Mouse (Mus musculus): ENCODE measurements around the gene Ahdc1.
A peak's percentile ranks its signal among the peaks of the same experiment; 100 is the strongest.

Ahdc1 gene

DNA sequence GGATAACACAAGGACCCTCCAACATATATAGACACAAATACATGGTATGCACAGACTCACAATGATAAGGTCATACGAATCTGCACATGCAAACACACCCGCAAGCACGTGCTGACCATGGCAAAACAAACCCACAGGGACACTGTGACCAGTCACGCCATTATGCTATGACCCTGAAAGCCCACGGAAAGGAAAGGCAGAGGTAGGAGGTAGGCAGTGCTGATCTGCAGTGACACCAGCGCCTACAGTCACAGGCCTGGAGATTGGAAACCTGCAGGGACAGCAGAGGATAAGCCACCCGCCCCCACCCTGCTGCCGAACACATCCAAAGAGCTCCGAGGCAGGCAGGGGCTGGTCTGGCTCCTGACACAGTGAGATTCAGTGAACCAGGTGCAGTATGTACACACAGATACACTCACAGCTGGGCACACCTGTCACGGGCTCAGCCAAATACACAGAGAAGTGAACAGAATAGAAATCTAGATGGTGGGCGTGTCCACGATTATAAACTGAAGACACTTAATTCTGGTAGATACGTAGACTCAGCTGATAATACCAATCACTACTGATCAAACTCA is 42.0 kb downstream of the Ahdc1 start:
- DNase-seq (ENCODE audit: low read depth, low spot score): no peak

- no peak for DNase-seq (ENCODE audit: low read depth, low spot score)
These were observed 43.5 kb downstream of the Ahdc1 start for GRCm38 (mm10) chr4:133054530-133054929.

GRCm38 (mm10) chr4:133055163-133055951 is 44.3 kb downstream of the Ahdc1 start:
- DNase-seq (ENCODE audit: low read depth, low spot score): no peak

DNA sequence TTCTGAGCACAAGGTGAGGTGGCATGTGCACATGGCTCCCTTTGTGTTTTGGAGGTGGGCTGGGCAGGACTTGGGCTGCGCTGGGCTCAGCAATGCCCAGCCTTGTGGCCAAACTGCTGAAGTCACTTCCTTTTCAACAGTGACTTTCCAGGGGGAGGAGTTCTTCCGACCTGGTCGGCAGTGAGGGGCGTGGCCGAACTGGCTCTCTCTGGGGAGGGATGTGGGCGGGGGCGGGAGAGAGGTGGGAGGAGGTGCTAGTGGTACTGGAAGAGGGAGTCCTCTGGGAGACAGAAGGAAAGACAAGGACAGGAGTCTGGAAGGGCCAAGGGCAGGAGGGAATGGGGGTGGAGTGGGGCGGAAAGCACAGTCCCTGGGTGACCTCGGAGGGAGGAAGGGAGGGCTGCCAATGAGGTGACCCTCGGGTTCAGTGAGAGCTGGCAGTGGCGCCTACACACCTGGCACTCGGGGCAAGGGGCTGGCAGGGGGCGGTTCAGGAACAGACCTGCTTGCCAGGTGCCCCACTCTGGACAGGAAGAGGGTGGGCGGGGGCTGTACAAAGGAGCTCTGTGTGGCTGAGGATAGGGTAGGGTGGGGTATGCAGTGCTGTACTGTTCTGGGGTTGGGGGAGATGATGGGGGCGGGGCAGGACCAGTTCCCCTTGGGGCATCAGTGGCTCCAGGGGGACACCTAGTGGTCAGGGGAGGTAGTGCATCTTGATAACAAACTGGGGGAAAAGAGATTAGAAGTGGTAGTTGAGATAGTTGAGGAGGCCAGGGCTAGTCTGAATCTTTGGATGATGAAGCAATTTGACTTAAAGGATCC is 45.2 kb downstream of the Ahdc1 start:
- peak; percentile 82 for DNase-seq (ENCODE audit: low read depth, low spot score)

DNA sequence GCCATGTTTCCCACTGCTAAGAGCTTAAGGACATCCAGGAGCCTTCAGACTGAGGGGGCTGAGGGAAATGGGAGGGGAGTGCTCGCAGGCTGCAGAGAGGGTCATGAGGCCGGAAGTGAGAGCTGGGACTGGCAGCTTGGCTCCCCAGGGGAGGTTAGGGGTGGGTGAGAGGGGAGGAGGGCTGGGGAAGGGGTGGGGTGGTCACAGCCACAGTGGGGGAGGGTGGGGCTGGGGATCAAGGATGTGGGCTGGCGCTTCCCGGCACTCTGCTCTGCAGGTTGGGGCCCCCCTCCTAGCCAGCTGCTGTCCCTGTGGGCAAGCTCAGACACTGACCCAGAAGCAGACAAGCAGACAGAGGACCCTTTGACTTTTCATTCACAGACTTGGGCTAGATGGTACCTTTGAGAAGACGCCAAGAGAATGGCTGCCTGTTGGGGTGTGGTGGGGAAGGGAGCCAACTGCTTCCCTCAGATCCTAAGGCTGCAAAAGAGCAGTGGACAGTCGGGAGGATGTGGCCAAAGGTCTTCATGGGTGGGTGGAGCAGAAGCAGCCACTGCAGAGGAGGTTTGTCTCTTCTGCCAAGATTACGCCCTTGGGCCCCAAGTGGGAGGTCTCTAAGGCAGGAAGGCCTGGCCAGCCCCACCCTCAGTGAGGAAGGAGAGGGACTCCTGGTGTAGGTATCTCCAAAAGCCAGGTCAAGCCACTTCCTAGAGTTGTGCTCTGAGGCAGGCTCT is 46.5 kb downstream of the Ahdc1 start:
- peak; percentile 34 for DNase-seq (ENCODE audit: low read depth, low spot score)

- DNase-seq (ENCODE audit: low read depth, low spot score): no peak
These were observed 47.0 kb downstream of the Ahdc1 start for GRCm38 (mm10) chr4:133058123-133058453.

- DNase-seq (ENCODE audit: low read depth, low spot score): no peak
These were observed 47.7 kb downstream of the Ahdc1 start for GRCm38 (mm10) chr4:133058513-133059480.

- DNase-seq (ENCODE audit: low read depth, low spot score): no peak
These were observed 49.6 kb downstream of the Ahdc1 start for GRCm38 (mm10) chr4:133060702-133061101.

DNA sequence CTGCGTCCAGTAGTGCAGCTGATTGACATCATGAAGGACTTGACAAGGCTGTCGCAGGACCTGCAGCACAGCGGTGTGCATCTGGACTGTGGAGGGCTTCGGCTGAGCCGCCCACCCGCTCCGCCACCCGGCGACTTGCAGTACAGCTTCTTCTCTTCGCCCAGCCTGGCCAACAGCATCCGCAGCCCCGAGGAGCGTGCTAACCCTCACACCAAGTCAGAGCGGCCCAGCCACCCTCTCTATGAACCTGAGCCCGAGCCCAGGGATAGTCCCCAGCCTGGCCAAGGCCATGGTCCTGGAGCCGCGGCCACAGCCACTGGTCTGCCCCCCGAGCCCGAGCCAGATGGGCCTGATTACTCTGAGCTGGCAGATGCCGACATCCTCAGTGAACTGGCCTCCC is 50.7 kb downstream of the Ahdc1 start:
- DNase-seq (ENCODE audit: low read depth, low spot score): no peak

GRCm38 (mm10) chr4:133062286-133062685 is 51.2 kb downstream of the Ahdc1 start:
- no peak for DNase-seq (ENCODE audit: low read depth, low spot score)

DNA sequence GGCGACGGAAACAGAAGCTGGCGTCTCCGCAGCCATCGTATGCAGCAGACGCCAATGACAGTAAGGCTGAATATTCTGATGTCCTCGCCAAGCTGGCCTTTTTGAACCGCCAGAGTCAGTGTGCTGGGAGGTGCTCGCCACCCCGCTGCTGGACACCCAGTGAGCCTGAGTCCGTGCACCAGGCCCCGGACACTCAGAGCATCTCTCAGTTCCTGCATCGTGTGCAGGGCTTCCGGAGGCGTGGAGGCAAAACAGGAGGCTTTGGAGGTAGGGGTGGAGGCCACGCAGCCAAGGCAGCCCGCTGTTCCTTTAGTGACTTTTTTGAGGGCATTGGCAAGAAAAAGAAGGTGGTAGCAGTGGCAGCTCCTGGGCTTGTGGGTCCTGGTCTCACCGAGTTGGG is 52.1 kb downstream of the Ahdc1 start:
- DNase-seq (ENCODE audit: low read depth, low spot score): no peak

DNA sequence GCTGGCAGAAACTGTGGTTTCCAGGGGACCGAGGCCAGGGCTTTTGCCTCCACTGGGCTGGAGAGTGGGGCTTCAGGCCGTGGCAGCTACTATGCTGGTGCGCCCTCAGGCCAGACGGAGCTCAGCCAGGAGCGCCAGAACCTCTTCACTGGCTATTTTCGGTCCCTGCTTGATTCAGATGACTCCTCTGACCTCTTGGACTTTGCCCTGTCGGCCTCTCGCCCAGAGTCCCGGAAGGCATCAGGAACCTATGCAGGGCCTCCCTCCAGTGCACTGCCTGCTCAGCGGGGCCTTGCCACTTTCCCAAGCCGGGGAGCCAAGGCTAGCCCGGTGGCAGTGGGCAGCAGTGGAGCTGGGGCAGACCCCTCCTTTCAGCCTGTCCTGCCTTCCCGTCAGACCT is 52.7 kb downstream of the Ahdc1 start:
- DNase-seq (ENCODE audit: low read depth, low spot score): no peak

DNA sequence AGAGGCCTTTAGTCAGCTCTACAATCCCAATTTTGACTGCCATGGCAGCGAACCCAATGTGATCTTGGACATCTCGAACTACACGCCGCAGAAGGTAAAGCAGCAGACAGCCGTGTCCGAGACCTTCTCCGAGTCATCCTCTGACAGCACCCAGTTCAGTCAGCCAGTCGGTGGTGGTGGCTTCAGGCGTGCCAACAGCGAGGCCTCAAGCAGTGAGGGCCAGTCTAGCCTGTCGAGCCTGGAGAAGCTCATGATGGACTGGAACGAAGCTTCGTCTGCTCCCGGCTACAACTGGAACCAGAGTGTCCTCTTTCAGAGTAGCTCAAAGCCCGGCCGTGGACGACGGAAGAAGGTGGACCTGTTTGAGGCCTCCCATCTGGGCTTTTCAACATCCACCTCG is 53.7 kb downstream of the Ahdc1 start:
- DNase-seq (ENCODE audit: low read depth, low spot score): no peak

- DNase-seq (ENCODE audit: low read depth, low spot score): no peak
These were observed 54.9 kb downstream of the Ahdc1 start for GRCm38 (mm10) chr4:133065894-133066386.

DNA sequence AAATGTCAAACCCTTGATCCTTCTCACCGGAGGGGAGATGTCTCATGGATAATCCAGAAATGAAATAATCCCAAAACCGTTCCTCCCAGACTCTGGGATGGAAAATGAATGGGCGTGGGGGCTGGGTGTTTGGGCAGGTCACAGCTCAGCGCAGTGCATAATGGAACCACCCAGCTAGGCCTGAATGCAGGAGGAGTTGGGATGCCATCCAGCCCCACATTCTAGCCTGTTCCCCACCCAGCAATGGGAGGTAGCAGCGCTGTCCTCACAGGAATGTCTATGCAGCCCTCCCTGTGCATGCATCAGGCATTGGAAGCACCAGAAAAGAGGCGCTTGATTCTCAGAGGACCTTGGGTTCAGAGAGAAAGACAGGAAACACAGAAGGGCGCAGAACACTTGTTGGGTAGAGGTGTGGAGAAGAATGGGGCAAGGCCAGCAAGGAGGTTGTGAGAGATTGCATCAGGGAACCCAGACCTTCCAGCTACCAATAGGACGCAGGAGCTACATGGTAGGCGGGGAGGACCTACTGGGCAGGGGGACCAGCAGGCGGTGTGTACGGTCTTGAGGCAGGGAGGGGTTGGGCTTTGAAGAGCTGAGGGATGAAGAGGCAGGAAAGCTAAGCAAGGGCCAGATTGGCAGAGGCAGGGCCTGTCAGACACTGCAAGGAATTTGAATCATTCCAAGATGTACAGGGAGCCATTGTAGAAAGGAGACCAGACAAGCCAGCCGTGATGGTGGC is 57.5 kb downstream of the Ahdc1 start:
- DNase-seq (ENCODE audit: low read depth, low spot score): no peak

DNA sequence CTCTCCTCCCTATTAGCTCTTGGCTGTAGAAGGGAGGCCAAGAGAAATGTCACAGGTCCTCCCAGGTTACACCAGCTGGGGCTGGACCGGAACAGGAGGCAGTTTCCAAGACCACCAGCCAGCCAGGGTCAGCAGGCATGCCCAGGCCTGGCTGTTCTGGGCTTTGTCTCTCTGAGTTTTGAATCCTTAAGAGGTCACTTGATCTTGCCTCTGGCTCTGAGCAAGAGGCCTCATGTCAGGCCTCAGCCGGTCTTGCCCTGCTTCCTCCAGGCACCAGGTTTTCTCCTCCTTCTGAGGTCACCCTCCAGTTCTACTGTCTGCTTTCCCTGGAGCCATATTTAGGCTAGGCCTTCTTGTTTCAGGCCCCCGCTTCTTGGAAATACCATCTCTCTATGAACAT is 59.3 kb downstream of the Ahdc1 start:
- DNase-seq (ENCODE audit: low read depth, low spot score): no peak

DNA sequence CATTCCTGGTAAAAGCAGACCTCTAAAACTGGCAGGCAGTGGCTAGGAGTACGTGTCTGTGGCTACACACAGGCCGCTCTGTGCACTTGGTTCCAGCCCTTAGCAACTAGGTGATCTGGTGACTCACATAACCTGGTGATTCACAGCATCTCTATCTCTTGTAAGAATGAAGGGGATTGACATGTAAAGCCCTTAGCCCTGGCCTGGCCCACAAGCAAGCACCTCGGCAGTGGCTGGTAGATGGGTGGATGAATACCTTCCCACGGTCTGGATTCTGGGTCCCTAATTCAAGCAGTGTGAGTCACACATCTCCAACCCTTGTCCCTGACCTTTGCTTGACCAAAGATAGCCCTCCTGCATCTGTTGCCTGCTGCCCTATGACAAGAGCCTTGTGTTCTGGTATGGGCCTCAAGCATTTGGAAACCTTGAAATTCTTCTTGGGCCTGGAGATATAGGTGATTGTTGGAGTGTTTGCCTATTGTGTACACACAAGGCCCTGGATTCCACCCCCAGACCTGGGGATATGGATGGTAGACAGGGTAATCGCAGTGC is 59.8 kb downstream of the Ahdc1 start:
- DNase-seq (ENCODE audit: low read depth, low spot score): no peak

GRCm38 (mm10) chr4:133073192-133073591 is 62.1 kb downstream of the Ahdc1 start:
- DNase-seq (ENCODE audit: low read depth, low spot score): no peak

DNA sequence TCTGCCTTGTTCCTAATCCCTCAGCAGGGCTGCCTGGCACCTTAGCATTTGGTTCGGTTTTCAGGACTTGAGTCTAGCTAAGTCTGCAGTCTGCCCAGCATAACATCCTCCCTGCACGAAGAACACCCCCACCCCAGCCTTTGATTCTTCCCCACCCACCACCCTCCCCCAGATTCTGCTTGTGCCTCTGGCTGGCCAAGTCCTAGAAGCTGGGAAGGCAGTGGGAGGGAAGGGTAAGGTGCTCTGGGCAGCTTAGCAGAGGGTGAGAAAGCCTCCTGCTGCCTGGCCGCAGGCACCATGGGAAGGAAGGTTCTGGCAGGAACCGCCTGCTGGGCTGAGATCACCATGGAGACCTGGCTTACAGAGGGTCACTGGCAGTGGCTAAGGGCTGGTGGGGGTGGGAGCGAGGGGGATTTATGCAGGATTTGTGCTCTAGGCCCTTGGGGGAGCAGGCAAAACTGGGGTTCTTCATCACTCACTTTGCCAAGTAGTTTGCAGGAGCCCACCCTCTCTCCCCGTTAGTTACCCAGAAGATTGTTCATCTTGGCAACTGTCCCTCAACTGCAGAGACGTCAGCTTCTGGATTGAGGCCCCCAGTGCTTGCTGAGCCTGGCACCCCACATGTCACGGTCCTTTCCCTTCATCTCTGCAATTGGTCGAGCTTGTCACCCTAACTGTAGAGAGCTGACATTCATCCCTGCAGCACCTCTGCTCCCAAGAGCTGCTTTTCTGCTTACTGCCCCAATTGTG is 63.2 kb downstream of the Ahdc1 start:
- DNase-seq (ENCODE audit: low read depth, low spot score): no peak
